Mouse (Mus musculus) erythroblast, embryonic 14.5 days (primary cell): Measurements from ENCODE around the gene Zfp296. TPM values are rescaled to one million over a fixed set of nuclear protein-coding genes. Genes with fewer than 3 reads are reported as not detected.
A peak's percentile ranks its signal among the peaks of the same experiment; 100 is the strongest.

Experiments used
- H3K27me3 ChIP-seq: 2 replicates; pipeline ENCODE4 v1.6.1; 2012; ENCODE audit warnings: inconsistent platforms; ENCODE audit not compliant: control insufficient read depth
- H3K36me3 ChIP-seq: 2 replicates; pipeline ENCODE4 v1.6.1; 2012; ENCODE audit warnings: mild to moderate bottlenecking, inconsistent platforms; ENCODE audit not compliant: control insufficient read depth
- H3K4me1 ChIP-seq: 2 replicates; pipeline ENCODE4 v1.6.1; 2012; ENCODE audit warnings: inconsistent platforms; ENCODE audit not compliant: control insufficient read depth
- H3K4me3 ChIP-seq: replicated peaks from 2 replicates; pipeline ENCODE3; 2012; ENCODE audit warnings: moderate library complexity, mild to moderate bottlenecking, inconsistent platforms
- H3K9me3 ChIP-seq: 2 replicates; pipeline ENCODE4 v1.6.1; 2012; ENCODE audit warnings: low read length, inconsistent platforms, mixed read lengths; ENCODE audit not compliant: control insufficient read depth
- GATA1 ChIP-seq: IDR thresholded peaks from 2 replicates; pipeline ENCODE4 v1.6.1; 2012; ENCODE audit warnings: low read length, inconsistent platforms, mixed read lengths
- TAL1 ChIP-seq: IDR thresholded peaks from 3 replicates; pipeline ENCODE4 v1.6.1; 2012; ENCODE audit warnings: low read length, inconsistent platforms, mixed read lengths
- polyA plus RNA-seq: library from polyadenylated mRNA; stranded (reverse); fragments of >175 nt; gene quantifications from 2 replicates; pipeline ENCODE4 v1.2.3, GENCODE M21; 2012

Zfp296 gene
- polyA plus RNA-seq, 1 experiment: 0.14 TPM

DNA sequence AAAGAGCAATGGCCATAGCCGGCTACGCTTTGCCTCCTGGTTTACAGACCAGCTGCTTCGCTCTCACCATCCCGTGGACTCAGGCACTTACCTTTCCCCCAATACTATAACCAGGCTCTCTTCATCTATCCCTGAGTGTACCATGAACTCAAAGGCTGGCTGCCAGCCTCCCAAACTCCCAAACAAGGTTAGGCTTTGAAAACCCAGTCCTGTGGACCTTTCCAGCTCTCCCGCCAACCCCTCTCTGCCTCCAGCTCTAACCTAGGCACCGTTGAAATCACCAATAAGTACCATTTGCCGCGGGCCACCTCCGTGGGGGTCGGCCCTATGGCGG is 15.7 kb upstream of the Zfp296 start:
- Histone ChIP-seq H3K4me3 (peak overlapping the region; percentile 90), H3K36me3 (peaks cover 74% of the 10 kb centered on the region), H3K9me3 (peaks cover 7% of the 10 kb centered on the region), H3K27me3 (no peaks in the 10 kb centered on the region), H3K4me1 (peaks cover 87% of the 10 kb centered on the region)
- TF ChIP-seq GATA1: no peak
- no peak for TF ChIP-seq TAL1

DNA sequence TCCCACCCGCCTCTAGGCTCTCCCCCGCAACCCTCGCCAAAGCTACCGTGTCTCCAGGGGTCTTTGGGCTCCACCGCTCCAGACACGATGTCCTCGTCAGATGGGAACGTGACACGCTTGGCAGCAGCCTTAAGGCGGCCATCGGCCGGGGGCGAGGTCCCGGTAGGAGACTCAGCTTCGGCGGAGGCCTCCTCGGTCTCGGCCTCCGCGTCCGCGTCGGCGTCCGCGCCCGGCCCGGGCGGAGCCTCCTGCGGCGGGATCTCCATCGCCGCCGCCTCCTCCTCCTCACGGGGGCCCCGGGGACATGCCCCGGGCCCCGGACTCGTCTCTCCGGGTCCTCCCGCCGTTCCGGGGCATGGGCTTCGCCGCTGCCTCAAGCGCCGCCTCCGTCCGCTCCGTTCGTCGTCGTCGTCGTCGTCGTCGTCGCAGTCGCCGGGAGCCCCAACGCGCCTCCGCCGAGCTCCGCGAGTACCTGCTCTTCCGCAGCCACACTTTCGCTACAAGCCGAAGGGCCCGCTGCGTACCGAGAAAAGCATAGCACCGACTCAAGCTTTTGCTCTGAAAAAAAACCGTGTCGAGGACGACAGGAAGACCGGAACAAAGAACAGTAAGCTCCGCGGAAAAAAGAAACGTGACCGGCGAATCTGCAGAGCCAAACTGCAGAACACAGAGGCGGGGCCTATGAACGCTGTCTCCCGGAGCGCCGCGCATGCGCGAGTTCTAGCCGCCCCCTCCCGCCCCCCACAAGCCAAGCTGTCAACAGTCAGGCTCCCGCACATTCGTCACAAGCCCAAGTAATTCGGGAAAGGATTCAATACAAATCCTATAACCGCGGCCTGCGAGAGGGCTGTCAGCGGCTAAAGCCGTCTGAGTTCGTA is 15.1 kb upstream of the Zfp296 start:
- Histone ChIP-seq H3K27me3 (no peaks in the 10 kb centered on the region), H3K9me3 (peaks cover 7% of the 10 kb centered on the region), H3K36me3 (peaks cover 73% of the 10 kb centered on the region), H3K4me3 (peak overlapping the region; percentile 90), H3K4me1 (peaks cover 86% of the 10 kb centered on the region)
- TF ChIP-seq GATA1 (no peak), TAL1 (no peak)

DNA sequence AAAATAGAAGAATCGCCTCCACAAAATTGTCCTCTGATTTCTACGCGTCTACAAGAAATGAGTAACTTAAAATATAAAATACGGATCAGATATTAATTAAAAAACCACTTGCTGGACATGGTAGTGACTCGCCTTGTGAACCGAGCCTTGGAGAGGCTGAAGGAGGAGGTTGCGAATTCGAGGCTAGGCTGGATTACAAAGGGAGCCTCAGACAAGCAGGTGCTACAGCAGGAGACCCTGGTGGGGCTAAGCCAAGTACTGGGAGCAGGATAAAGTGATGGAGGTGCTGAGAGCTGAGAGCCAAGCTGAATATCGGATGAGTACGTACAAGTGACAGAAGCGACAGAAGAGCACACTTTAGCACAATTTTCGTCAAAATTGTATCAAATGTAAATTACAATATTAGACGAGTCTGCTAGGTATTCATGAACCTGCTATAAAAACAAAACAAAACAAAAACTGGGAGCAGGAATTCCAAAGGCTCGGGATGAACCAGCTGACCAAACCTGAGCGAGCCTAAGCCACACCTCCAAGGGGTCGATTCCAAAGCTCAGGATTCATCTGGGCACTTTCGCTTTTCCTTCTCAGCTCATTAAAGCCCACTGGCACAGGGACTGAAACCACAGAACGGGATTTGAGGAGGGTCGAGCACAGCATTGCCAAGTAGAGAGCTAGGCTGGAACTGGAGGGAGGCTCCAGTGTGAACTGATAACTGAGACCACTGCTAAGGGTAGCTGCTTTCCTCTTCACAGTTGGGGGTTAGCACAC is 14.3 kb upstream of the Zfp296 start, which contains the start of gene Ppp1r37:
Gene Ppp1r37 (minus strand): TSS at position 434 of the 768 bp plus-strand sequence.
- Histone ChIP-seq H3K4me3 (peak within 1 kb of the TSS; percentile 90), H3K27me3 (no peaks in the 10 kb centered on the region), H3K4me1 (peaks cover 83% of the 10 kb centered on the region), H3K9me3 (peaks cover 7% of the 10 kb centered on the region), H3K36me3 (peaks cover 73% of the 10 kb centered on the region)
- TF ChIP-seq TAL1 (no peak), GATA1 (no peak)

DNA sequence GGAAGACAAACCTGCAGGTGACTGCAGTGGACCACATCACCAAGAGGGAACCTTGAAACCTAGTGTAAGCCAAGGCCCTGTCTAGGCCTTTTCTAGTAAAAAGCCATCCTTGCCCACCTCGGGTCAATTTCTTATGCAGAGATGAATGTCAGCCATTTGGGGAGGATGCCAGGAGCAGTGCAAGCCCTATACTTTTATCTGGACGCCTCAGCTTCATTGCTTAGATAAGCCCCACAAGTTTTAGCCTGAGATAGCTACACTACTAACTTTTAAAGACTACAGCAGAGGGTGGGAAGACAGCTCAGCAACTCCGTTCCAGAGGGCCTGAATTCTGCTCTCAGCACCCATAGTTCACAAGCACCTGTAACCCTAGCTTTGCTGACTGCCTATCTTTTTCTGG is 13.2 kb upstream of the Zfp296 start:
- Histone ChIP-seq H3K4me1 (peaks cover 81% of the 10 kb centered on the region), H3K36me3 (peaks cover 72% of the 10 kb centered on the region), H3K27me3 (no peaks in the 10 kb centered on the region), H3K9me3 (peaks cover 7% of the 10 kb centered on the region), H3K4me3 (peak overlapping the region; percentile 90)
- TF ChIP-seq GATA1 (peak; percentile 95), TAL1 (peak; percentile 87)

DNA sequence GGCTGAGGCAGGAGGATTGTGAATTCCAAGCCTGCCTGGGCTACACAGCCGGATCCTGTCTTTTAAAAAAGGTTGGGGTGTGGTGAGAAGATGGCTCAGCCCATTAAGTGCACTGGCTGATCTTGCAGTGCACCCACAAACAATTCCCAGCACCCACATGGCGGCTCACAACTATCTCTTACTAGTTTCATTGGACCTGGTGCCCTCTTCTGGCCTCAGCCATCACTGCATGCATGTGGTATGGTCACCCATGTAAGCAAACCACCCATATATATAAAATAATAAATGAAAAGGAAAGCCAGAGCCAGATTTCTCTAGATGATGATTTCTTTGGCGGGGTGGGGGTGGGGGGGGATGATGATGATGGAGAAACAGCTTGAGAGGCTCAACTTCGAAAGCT is 12.6 kb upstream of the Zfp296 start:
- Histone ChIP-seq H3K4me3 (peak overlapping the region; percentile 90), H3K9me3 (peaks cover 7% of the 10 kb centered on the region), H3K27me3 (no peaks in the 10 kb centered on the region), H3K4me1 (peaks cover 81% of the 10 kb centered on the region), H3K36me3 (peaks cover 72% of the 10 kb centered on the region)
- TF ChIP-seq GATA1 (no peak), TAL1 (no peak)

DNA sequence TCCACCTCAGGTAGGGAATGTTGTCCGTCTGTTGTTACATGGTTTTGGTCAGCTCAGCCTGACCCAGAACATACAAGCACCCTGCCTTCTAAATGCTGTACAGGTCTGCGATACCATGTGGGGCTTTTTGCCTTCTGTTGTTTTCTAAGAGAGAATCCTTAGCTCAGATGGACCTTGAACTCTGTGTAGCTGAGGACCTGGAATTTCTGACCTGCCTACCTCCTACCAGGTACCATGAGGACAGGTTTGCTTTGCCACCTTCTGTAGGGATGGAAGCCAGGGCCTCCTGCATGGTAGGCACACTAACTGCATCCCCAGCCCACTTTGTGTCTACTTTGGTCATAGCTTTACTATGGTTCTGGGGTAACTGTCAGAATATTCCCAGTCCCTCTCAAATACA is 11.3 kb upstream of the Zfp296 start:
- Histone ChIP-seq H3K27me3 (no peaks in the 10 kb centered on the region), H3K9me3 (peaks cover 7% of the 10 kb centered on the region), H3K4me1 (peaks cover 80% of the 10 kb centered on the region), H3K36me3 (peaks cover 74% of the 10 kb centered on the region), H3K4me3 (no peak overlapping the region)
- TF ChIP-seq GATA1 (no peak), TAL1 (no peak)

DNA sequence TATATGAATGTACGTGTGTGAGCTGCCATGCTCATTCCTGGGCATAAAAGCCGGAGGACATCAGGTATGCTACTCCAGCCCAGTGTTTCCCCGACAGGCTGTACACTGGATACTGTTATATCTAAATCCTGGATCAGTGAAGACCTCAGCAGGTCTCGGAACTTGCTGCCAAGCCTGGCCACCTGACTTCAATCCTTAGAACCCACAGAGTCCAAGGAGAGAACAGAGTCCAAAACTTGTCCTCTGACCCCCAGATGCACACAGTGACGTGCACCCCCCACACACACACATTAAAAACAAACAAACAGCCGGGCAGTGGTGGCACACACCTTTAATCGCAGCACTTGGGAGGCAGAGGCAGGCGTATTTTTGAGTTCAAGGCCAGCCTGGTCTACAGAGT is 9.7 kb upstream of the Zfp296 start:
- TF ChIP-seq TAL1 (no peak), GATA1 (no peak)
- peaks cover 7% of the 10 kb centered on the region for H3K9me3 ChIP-seq
- peaks cover 90% of the 10 kb centered on the region for H3K4me1 ChIP-seq
- H3K27me3 ChIP-seq: no peaks in the 10 kb centered on the region
- H3K36me3 ChIP-seq: peaks cover 83% of the 10 kb centered on the region
- H3K4me3 ChIP-seq: no peak overlapping the region

DNA sequence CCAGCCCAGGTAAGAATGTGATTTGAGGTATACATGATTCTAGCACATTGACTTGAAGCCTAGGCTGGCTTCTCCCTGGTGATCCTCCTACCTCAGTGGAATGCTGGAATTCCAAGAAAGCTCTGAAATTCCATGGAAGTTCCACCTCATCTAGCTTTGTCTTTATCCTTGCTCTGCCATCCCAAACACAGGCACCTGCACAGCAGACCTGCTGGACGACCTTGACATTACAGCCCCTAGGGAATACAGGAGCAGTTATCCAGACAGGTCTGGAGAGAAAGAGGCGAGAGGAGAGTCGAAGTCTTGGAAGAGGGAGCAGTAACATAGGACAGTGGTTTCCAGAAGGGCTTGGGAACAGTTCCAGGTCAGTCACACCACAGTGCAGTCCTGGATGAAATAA is 7.4 kb upstream of the Zfp296 start:
- no peak for TF ChIP-seq GATA1
- no peak for TF ChIP-seq TAL1
- Histone ChIP-seq H3K27me3 (no peaks in the 10 kb centered on the region), H3K4me1 (peaks cover 84% of the 10 kb centered on the region), H3K4me3 (no peak overlapping the region), H3K36me3 (peaks cover 70% of the 10 kb centered on the region), H3K9me3 (peaks cover 3% of the 10 kb centered on the region)
